Mouse (Mus musculus): ENCODE data around the gene Mcub.

DNA sequence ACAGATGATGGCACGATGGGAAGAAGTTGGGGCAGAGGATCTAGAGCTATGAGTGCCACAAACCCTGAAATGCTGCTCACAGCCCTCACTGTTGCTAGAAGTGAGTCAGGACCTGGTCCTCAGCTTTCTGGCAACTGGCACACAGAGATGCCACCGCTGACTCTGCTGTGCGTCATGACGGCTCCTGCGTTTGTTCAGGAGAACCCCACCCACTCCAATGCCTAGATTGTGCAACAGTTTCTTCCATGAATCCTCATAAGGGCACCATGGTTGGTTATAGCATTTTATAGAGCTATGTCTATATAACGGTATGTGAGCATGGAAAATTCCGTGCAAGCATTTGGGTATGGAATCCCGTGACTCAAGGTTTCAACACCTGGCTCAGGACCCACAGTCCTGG is 5.3 kb downstream of the Mcub start:
- TF ChIP-seq POLR2A (IDR thresholded peaks at IDR 0.05; ENCODE audit: control insufficient read depth, extremely low read depth, insufficient read depth, low read length, poor library complexity), result no peak
- TF ChIP-seq CTCF (IDR thresholded peaks at IDR 0.05; ENCODE audit: borderline replicate concordance, control insufficient read depth, extremely low read depth, insufficient read depth, low read length, poor library complexity), result no peak

All from thymus, adult 2 months (tissue).